Mouse (Mus musculus) forebrain, postnatal 0 days (tissue): ENCODE results near the gene Ncaph2. TPM values are rescaled to one million over a fixed set of nuclear protein-coding genes. Genes with fewer than 3 reads are reported as not detected.
A peak's percentile ranks its signal among the peaks of the same experiment; 100 is the strongest.

Source experiments
- ATAC-seq: fragments of 200-750 bp; cut with Nextera tagmentation; 2 replicates; pipeline ENCODE4 v1.8.0; 2017; ENCODE audit warnings: mild to moderate bottlenecking, moderate library complexity
- DNase-seq: peaks from one replicate; pipeline ENCODE4 v3.0.0-alpha.2; 2015
- H3K27ac ChIP-seq: fragments of 300-500 bp; sonication (generic); 2 replicates; pipeline ENCODE4 v1.5.1; 2014; ENCODE audit warnings: low read depth, mild to moderate bottlenecking, antibody characterized with exemption, low read length, moderate library complexity, mixed read lengths
- H3K27me3 ChIP-seq: fragments of 300-500 bp; sonication (generic); 2 replicates; pipeline ENCODE4 v1.6.1; 2014; ENCODE audit warnings: mild to moderate bottlenecking, low read length, mixed read lengths; ENCODE audit not compliant: insufficient read depth
- H3K36me3 ChIP-seq: fragments of 300-500 bp; sonication (generic); 2 replicates; pipeline ENCODE4 v1.6.1; 2014; ENCODE audit warnings: mild to moderate bottlenecking, moderate library complexity; ENCODE audit not compliant: insufficient read depth
- H3K4me1 ChIP-seq: fragments of 300-500 bp; sonication (generic); 2 replicates; pipeline ENCODE4 v1.6.1; 2014; ENCODE audit warnings: antibody characterized with exemption; ENCODE audit not compliant: insufficient read depth
- H3K4me2 ChIP-seq: fragments of 300-500 bp; sonication (generic); 2 replicates; pipeline ENCODE4 v1.6.1; 2014; ENCODE audit warnings: low read depth, mild to moderate bottlenecking, moderate library complexity
- H3K4me3 ChIP-seq: fragments of 300-500 bp; sonication (generic); 2 replicates; pipeline ENCODE4 v1.5.1; 2014; ENCODE audit warnings: low read depth, low read length, mixed read lengths
- H3K9ac ChIP-seq: fragments of 300-500 bp; sonication (generic); 2 replicates; pipeline ENCODE4 v1.6.1; 2014; ENCODE audit warnings: mild to moderate bottlenecking
- H3K9me3 ChIP-seq: fragments of 300-500 bp; sonication (generic); 2 replicates; pipeline ENCODE4 v1.6.1; 2016; ENCODE audit warnings: low read length
- CTCF ChIP-seq: sonication (generic); IDR thresholded peaks from 2 replicates; pipeline ENCODE4 v1.5.1; 2016; ENCODE audit warnings: antibody characterized with exemption, control low read depth, low read depth
- WGBS: fragments of 180-500 bp; shearing (Covaris S2); extraction: QIAGEN DNeasy Blood & Tissue Kit; methylation state at CpG from one replicate; pipeline ENCODE4 v1.1.7; 2014; 5-methylcytosine and 5-hydroxymethylcytosine counted together
- polyA plus RNA-seq: library from polyadenylated mRNA; unstranded; fragments of >200 nt; fragmentation: Nextera tagmentation; extraction: Ambion mirVana; gene quantifications from 2 replicates; pipeline ENCODE4 v1.2.1, GENCODE M21; 2015
- total RNA-seq: library from RNA; depleted of rRNA; stranded (reverse); fragments of >200 nt; gene quantifications from 2 replicates; pipeline ENCODE4 v1.2.3, GENCODE M21; 2014

Gene Ncaph2
- total and polyA plus RNA-seq, 2 experiments from 2014 or later: 93.8 to 94.9 TPM

- Histone ChIP-seq H3K9me3 (no peaks in the 10 kb centered on the region), H3K27ac (peak overlapping the region; percentile 91), H3K27me3 (no peaks in the 10 kb centered on the region), H3K4me2 (peak overlapping the region; percentile 87), H3K36me3 (peaks cover 31% of the 10 kb centered on the region), H3K4me1 (peaks cover 16% of the 10 kb centered on the region), H3K9ac (peak overlapping the region; percentile 78), H3K4me3 (peak overlapping the region; percentile 82)
- 0% methylated on average over 15 of the region's 15 CpGs for WGBS
- DNase-seq (peak; percentile 85), ATAC-seq (peak; percentile 77)
- no peak for TF ChIP-seq CTCF
These were observed 853 bp downstream of the Ncaph2 start for GRCm38 (mm10) chr15:89356372-89356771.

DNA sequence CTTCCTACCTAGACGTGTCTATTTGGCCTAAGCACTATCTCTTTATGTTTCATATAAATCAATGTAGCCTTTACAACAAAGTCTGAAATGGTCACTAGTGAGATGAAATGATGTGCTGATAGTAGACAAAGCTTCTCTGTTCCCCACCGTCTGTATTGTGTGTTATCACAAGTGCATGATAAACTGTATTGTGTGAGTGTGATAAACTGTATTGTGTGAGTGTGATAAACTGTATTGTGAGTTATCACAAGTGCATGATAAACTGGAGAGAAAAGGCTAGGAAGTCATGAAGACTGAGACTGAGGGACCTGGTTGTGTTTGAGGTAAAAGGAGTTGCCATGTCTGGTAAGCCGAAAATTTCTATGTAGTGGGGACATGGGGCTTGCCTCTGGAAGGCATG lies 3.3 kb downstream of the Ncaph2 start:
- H3K27me3 ChIP-seq: no peaks in the 10 kb centered on the region
- H3K4me3 ChIP-seq: no peak overlapping the region
- no peak overlapping the region for H3K27ac ChIP-seq
- TF ChIP-seq CTCF: no peak
- ATAC-seq (no peak), DNase-seq (no peak)
- peaks cover 16% of the 10 kb centered on the region for H3K4me1 ChIP-seq
- H3K36me3 ChIP-seq: peaks cover 33% of the 10 kb centered on the region
- no peak overlapping the region for H3K9ac ChIP-seq
- H3K4me2 ChIP-seq: no peak overlapping the region
- 86% methylated on average over 3 of the region's 3 CpGs for WGBS
- H3K9me3 ChIP-seq: no peaks in the 10 kb centered on the region

DNA sequence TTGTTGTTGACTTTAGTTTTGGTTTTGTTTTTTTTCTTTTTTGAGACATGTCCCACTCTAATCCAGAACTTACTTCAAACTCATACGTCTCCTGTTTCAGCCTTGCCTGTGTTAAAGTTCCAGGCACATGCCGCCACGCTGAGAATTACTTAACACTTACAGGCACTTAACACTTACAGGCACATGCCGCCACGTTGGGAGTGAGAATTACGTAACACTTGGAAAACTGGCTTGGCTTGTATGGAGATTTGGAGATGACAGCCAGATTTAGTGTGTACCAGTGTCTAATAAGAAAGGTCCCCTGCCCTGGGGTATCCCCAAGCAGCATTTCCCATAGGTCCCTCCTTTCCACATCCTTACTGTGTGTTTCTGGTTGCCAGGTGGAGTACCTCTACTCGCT lies 7.5 kb downstream of the Ncaph2 start:
- DNase-seq (no peak), ATAC-seq (no peak)
- H3K36me3 ChIP-seq: peaks cover 74% of the 10 kb centered on the region
- no peaks in the 10 kb centered on the region for H3K4me1 ChIP-seq
- no peak overlapping the region for H3K4me3 ChIP-seq
- H3K9me3 ChIP-seq: no peaks in the 10 kb centered on the region
- 90% methylated on average over 7 of the region's 7 CpGs for WGBS
- no peak overlapping the region for H3K9ac ChIP-seq
- H3K27me3 ChIP-seq: no peaks in the 10 kb centered on the region
- H3K4me2 ChIP-seq: no peak overlapping the region
- no peak for TF ChIP-seq CTCF
- H3K27ac ChIP-seq: no peak overlapping the region

- Histone ChIP-seq H3K9ac (no peak overlapping the region), H3K27me3 (no peaks in the 10 kb centered on the region), H3K36me3 (peaks cover 92% of the 10 kb centered on the region), H3K4me2 (no peak overlapping the region), H3K4me3 (no peak overlapping the region), H3K4me1 (no peaks in the 10 kb centered on the region), H3K27ac (no peak overlapping the region), H3K9me3 (no peaks in the 10 kb centered on the region)
- ATAC-seq: no peak
- WGBS: 91% methylated on average over 4 of the region's 4 CpGs
- no peak for TF ChIP-seq CTCF
- no peak for DNase-seq
These were observed 9.6 kb downstream of the Ncaph2 start for GRCm38 (mm10) chr15:89365141-89365551.

DNA sequence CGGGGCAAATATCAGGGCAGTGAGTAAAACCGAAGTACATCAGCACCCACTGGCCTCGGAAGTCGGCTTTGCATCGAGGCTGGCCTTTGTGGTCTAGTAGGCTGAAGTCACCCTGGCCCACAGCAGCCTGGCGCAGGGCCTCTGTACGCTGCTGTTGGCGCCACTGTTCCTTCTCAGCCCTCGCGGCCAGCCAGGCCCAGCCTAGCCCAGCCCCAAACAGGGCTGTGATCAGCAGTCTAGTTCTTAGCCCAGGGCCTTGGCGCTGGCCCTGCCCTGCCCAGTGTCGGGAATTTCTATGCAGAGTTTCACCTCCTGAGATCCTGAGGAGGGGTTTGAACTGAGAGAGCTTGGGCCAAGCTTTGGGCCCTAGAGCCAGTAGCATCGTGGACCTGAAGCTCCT lies 16.5 kb downstream of the Ncaph2 start:
- DNase-seq (no peak), ATAC-seq (no peak)
- no peak overlapping the region for H3K4me2 ChIP-seq
- H3K9ac ChIP-seq: no peak overlapping the region
- no peak overlapping the region for H3K4me3 ChIP-seq
- no peak overlapping the region for H3K27ac ChIP-seq
- H3K4me1 ChIP-seq: peaks cover 3% of the 10 kb centered on the region; the same call in 1 of the 2 replicates
- no peak for TF ChIP-seq CTCF
- 84% methylated on average over 13 of the region's 13 CpGs for WGBS
- peaks cover 11% of the 10 kb centered on the region for H3K27me3 ChIP-seq
- peaks cover 53% of the 10 kb centered on the region for H3K36me3 ChIP-seq
- no peaks in the 10 kb centered on the region for H3K9me3 ChIP-seq

- no peak for TF ChIP-seq CTCF
- Histone ChIP-seq H3K9me3 (no peaks in the 10 kb centered on the region), H3K9ac (peak overlapping the region; percentile 92; the same call in 1 of the 2 replicates), H3K27ac (no peak overlapping the region), H3K27me3 (peaks cover 15% of the 10 kb centered on the region), H3K4me1 (peaks cover 3% of the 10 kb centered on the region; the same call in 1 of the 2 replicates), H3K36me3 (peaks cover 48% of the 10 kb centered on the region), H3K4me2 (peak overlapping the region; percentile 78), H3K4me3 (no peak overlapping the region; the same call in 1 of the 2 replicates)
- whole genome bisulfite sequencing: 83% methylated on average over 7 of the region's 7 CpGs
- ATAC-seq (no peak), DNase-seq (no peak)
These were observed 17.0 kb downstream of the Ncaph2 start for GRCm38 (mm10) chr15:89372536-89372935.

- Histone ChIP-seq H3K27ac (peak overlapping the region; percentile 91), H3K9ac (peak overlapping the region; percentile 92), H3K9me3 (no peaks in the 10 kb centered on the region), H3K4me2 (peak overlapping the region; percentile 78), H3K4me3 (peak overlapping the region; percentile 70), H3K36me3 (peaks cover 41% of the 10 kb centered on the region), H3K27me3 (peaks cover 22% of the 10 kb centered on the region), H3K4me1 (peaks cover 3% of the 10 kb centered on the region; the same call in 1 of the 2 replicates)
- TF ChIP-seq CTCF: peak; percentile 77
- DNase-seq (peak; percentile 88), ATAC-seq (peak; percentile 92)
- WGBS: 2% methylated on average over 35 of the region's 35 CpGs
These were observed 17.7 kb downstream of the Ncaph2 start for GRCm38 (mm10) chr15:89373027-89373761.
